Mouse (Mus musculus): ENCODE measurements around the gene Mindy4. TPM values are rescaled to one million over a fixed set of nuclear protein-coding genes. Genes with fewer than 3 reads are reported as not detected.

Gene Mindy4
- polyA plus RNA-seq, 1 experiment from 2014 or later: 14.4 TPM

DNA sequence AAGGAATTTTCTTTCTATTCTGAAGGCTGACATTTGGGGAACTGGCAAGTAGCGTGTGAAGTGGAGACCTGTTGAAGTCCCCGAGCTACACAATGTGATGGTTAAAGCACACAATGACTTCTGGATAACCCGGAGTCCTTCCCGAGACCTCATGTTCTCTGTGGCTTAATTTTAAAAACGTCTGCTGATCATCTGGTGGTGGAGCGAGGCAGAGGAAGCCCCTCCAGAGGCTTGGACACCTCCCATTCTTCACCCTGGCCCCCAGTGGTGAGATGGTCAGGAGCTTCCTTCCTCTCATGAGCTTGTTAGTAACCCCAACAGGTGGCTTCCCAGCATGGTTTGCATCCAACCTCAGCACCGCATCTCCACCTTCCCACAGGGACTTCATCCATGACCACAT lies 43.3 kb downstream of the Mindy4 start:
- no peak overlapping the region for H3K27ac ChIP-seq (ENCODE audit: low read length)
- H3K4me3 ChIP-seq (replicated peaks; ENCODE audit: low read length): no peak overlapping the region
- no peaks in the 10 kb centered on the region for H3K4me1 ChIP-seq (replicated peaks; ENCODE audit: control insufficient read depth, insufficient read depth, low read length)
- no peaks in the 10 kb centered on the region for H3K9me3 ChIP-seq (ENCODE audit: control insufficient read depth, low read length)
- H3K36me3 ChIP-seq (ENCODE audit: control insufficient read depth, insufficient read depth): no peaks in the 10 kb centered on the region
- no peak overlapping the region for H3K9ac ChIP-seq (replicated peaks; ENCODE audit: low read depth, low read length)
- no peaks in the 10 kb centered on the region for H3K27me3 ChIP-seq (replicated peaks; ENCODE audit: control insufficient read depth, insufficient read depth, low read length)
- ATAC-seq: no peak
- 95% methylated on average over 7 of the region's 7 CpGs for WGBS
- H3K4me2 ChIP-seq (ENCODE audit: low read length): no peak overlapping the region

DNA sequence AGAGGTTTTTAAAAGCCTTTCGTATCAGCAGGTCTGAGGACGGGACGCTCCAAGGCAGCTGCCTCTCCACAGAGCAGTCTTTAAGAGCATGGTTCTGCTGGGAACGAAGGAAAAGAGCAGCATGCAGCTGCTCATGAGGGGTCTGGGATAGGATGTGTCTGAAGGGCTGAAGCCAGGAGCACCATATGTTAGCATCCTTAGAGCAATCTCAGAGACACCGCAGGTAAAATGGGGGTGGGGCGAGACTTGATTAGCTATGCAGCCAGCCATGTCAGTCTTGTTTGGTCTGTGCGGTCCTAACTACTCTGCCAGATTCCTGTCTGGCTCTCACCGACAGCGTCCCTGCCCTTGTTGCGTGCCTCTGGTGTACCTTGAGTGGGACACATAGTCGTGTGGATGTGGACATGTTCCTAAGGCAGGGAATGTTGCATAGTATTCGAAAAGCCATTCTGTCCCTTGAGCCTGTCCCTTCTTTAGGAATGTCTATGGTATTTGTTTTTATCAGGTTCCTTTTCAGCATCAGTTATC lies 43.8 kb downstream of the Mindy4 start:
- H3K36me3 ChIP-seq (ENCODE audit: control insufficient read depth, insufficient read depth): no peaks in the 10 kb centered on the region
- 92% methylated on average over 12 of the region's 12 CpGs for WGBS
- ATAC-seq: no peak

DNA sequence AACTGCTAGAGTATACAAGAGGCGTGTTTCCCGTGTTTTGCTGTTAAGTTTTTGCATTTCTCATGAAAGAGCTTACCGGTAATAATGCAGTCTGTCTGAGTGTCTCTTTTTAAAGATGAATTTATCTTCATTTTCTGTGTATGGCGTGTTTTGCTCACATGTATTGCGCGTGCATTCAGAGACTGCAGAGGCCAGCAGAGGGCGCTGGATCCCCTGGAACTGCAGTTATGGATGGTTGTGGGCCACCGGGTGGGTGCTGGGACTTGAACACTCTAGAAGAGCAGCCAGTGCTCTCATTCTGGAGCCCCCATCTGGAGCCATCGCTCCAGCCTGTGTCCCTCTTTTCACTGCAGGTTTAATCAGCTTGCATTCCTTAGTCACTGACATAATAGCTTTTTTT lies 46.1 kb downstream of the Mindy4 start:
- no peak overlapping the region for H3K27ac ChIP-seq (ENCODE audit: low read length)
- no peaks in the 10 kb centered on the region for H3K27me3 ChIP-seq (replicated peaks; ENCODE audit: control insufficient read depth, insufficient read depth, low read length)
- no peaks in the 10 kb centered on the region for H3K9me3 ChIP-seq (ENCODE audit: control insufficient read depth, low read length)
- H3K4me3 ChIP-seq (replicated peaks; ENCODE audit: low read length): no peak overlapping the region
- no peak for ATAC-seq
- WGBS: 94% methylated on average over 9 of the region's 9 CpGs
- H3K4me1 ChIP-seq (replicated peaks; ENCODE audit: control insufficient read depth, insufficient read depth, low read length): no peaks in the 10 kb centered on the region
- H3K4me2 ChIP-seq (ENCODE audit: low read length): no peak overlapping the region
- H3K36me3 ChIP-seq (ENCODE audit: control insufficient read depth, insufficient read depth): no peaks in the 10 kb centered on the region
- no peak overlapping the region for H3K9ac ChIP-seq (replicated peaks; ENCODE audit: low read depth, low read length)

More for the DNA sequence above, 43.8 kb downstream of the Mindy4 start:
- Histone ChIP-seq H3K9ac (replicated peaks; ENCODE audit: low read depth, low read length) (no peak overlapping the region), H3K4me3 (replicated peaks; ENCODE audit: low read length) (no peak overlapping the region), H3K27me3 (replicated peaks; ENCODE audit: control insufficient read depth, insufficient read depth, low read length) (no peaks in the 10 kb centered on the region), H3K4me1 (replicated peaks; ENCODE audit: control insufficient read depth, insufficient read depth, low read length) (no peaks in the 10 kb centered on the region), H3K9me3 (ENCODE audit: control insufficient read depth, low read length) (no peaks in the 10 kb centered on the region), H3K4me2 (ENCODE audit: low read length) (no peak overlapping the region), H3K27ac (ENCODE audit: low read length) (no peak overlapping the region)

DNA sequence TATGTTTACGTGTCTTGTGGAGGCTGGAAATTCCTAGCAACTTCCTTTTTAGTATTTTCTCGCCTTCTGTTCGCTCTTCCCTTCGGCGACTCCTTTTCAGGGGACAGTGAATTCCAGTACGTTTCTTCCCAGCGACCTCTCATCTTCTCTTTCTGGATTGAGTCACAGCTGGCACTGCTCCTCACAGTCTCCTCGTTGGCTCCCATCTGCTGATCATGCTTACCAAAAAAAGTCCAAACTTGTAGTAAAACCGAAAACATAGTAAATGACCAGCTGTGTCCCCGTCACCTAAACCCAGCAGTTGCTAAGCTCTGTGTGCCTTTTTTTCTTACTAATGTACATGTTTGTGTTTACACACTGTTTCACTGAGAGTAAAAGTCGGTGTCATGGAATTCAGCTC lies 47.6 kb downstream of the Mindy4 start:
- Histone ChIP-seq H3K4me3 (replicated peaks; ENCODE audit: low read length) (no peak overlapping the region), H3K4me1 (replicated peaks; ENCODE audit: control insufficient read depth, insufficient read depth, low read length) (no peaks in the 10 kb centered on the region), H3K9me3 (ENCODE audit: control insufficient read depth, low read length) (no peaks in the 10 kb centered on the region), H3K27ac (ENCODE audit: low read length) (no peak overlapping the region), H3K9ac (replicated peaks; ENCODE audit: low read depth, low read length) (no peak overlapping the region), H3K27me3 (replicated peaks; ENCODE audit: control insufficient read depth, insufficient read depth, low read length) (no peaks in the 10 kb centered on the region), H3K4me2 (ENCODE audit: low read length) (no peak overlapping the region), H3K36me3 (ENCODE audit: control insufficient read depth, insufficient read depth) (no peaks in the 10 kb centered on the region)
- WGBS: 81% methylated on average over 11 of the region's 11 CpGs
- no peak for ATAC-seq

DNA sequence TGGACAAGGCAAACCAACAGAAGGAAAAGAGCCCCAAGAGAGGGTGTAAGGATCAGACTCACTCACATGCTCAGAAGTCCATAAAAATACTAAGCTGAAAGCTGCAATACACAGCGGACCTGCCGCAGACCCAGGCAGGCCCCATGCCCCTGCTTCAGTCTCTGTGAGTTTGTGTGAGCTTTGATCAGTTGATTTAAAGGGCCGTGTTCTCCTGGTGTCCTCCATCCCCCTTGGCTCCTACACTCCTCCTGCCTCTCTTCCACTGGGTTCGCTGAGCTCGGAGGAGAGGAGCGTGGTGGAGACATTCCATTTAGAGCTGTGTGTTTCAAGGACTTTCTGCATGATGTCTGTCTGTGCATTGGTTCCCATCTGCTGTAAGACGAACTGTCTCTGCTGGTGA lies 48.4 kb downstream of the Mindy4 start:
- H3K27ac ChIP-seq (ENCODE audit: low read length): no peak overlapping the region
- H3K36me3 ChIP-seq (ENCODE audit: control insufficient read depth, insufficient read depth): no peaks in the 10 kb centered on the region
- no peaks in the 10 kb centered on the region for H3K27me3 ChIP-seq (replicated peaks; ENCODE audit: control insufficient read depth, insufficient read depth, low read length)
- H3K4me2 ChIP-seq (ENCODE audit: low read length): no peak overlapping the region
- WGBS: 92% methylated on average over 7 of the region's 7 CpGs
- ATAC-seq: no peak
- H3K9ac ChIP-seq (replicated peaks; ENCODE audit: low read depth, low read length): no peak overlapping the region
- H3K9me3 ChIP-seq (ENCODE audit: control insufficient read depth, low read length): no peaks in the 10 kb centered on the region
- H3K4me3 ChIP-seq (replicated peaks; ENCODE audit: low read length): no peak overlapping the region
- no peaks in the 10 kb centered on the region for H3K4me1 ChIP-seq (replicated peaks; ENCODE audit: control insufficient read depth, insufficient read depth, low read length)

DNA sequence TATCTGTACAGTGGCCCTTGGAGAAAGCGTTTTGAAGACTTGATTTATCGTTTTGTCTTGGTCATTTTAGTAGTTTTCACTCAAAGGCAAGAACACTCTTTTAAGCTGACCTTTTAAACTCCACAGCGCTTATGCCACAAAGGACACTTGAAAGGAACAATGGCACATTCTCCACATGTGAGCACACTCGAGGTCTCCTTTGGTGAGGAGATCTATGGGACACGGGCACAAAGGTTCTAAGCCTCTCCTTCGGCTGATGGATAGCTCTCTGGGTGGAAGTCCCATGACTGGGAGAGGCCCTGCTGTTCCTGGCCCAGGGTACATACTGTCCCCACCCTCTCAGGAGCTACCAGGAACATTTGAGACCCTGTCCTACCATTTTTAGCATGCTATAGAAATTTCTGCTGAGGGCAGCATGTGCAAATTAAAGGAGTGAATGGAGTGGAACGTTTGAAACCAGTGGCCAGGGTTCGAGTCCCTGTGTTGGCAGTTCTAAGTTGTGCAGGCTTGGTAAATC lies 49.6 kb downstream of the Mindy4 start:
- Histone ChIP-seq H3K9me3 (ENCODE audit: control insufficient read depth, low read length) (no peaks in the 10 kb centered on the region), H3K27ac (ENCODE audit: low read length) (no peak overlapping the region), H3K4me2 (ENCODE audit: low read length) (no peak overlapping the region), H3K9ac (replicated peaks; ENCODE audit: low read depth, low read length) (no peak overlapping the region), H3K36me3 (ENCODE audit: control insufficient read depth, insufficient read depth) (no peaks in the 10 kb centered on the region), H3K4me1 (replicated peaks; ENCODE audit: control insufficient read depth, insufficient read depth, low read length) (no peaks in the 10 kb centered on the region), H3K4me3 (replicated peaks; ENCODE audit: low read length) (no peak overlapping the region), H3K27me3 (replicated peaks; ENCODE audit: control insufficient read depth, insufficient read depth, low read length) (no peaks in the 10 kb centered on the region)
- no peak for ATAC-seq
- WGBS: 64% methylated on average over 8 of the region's 8 CpGs

DNA sequence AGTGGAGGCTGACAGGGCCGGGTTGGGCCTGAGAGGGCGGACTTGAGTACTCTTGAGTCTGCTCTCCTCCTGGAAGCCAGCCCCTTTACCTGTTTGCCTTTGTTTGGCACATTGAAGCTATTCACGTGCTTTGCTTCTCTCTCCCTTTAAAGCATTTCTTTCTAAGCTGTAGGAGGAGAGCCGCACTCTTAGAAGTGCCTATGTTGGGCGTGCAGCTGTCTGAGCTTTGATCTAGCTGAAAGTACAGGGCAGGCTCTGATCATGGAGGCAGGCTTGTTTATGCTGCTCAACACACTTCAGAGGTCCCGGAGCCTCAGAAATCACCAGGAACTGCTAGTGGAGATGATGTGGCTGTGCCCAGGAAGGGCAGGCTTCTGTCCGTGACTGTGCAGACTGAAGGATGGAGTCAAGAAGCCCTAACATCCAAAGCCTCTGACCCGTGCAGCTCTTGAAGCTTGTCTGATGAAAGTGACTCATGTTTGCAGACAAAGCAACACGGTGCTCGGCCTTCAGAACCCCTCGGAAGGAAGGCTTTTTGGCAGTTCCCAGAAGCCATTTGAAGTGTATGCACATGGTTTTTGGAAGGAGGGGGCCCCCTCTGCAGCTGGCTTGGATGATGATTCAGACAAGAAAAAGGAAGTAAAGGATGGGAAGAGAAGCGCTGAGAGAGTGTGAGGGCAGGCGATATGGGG lies 53.5 kb downstream of the Mindy4 start:
- H3K9me3 ChIP-seq (ENCODE audit: control insufficient read depth, low read length): no peaks in the 10 kb centered on the region
- no peaks in the 10 kb centered on the region for H3K4me1 ChIP-seq (replicated peaks; ENCODE audit: control insufficient read depth, insufficient read depth, low read length)
- no peaks in the 10 kb centered on the region for H3K36me3 ChIP-seq (ENCODE audit: control insufficient read depth, insufficient read depth)
- H3K27ac ChIP-seq (ENCODE audit: low read length): no peak overlapping the region
- H3K9ac ChIP-seq (replicated peaks; ENCODE audit: low read depth, low read length): no peak overlapping the region
- no peak for ATAC-seq
- 81% methylated on average over 13 of the region's 13 CpGs for WGBS
- no peaks in the 10 kb centered on the region for H3K27me3 ChIP-seq (replicated peaks; ENCODE audit: control insufficient read depth, insufficient read depth, low read length)
- H3K4me3 ChIP-seq (replicated peaks; ENCODE audit: low read length): no peak overlapping the region
- H3K4me2 ChIP-seq (ENCODE audit: low read length): no peak overlapping the region

DNA sequence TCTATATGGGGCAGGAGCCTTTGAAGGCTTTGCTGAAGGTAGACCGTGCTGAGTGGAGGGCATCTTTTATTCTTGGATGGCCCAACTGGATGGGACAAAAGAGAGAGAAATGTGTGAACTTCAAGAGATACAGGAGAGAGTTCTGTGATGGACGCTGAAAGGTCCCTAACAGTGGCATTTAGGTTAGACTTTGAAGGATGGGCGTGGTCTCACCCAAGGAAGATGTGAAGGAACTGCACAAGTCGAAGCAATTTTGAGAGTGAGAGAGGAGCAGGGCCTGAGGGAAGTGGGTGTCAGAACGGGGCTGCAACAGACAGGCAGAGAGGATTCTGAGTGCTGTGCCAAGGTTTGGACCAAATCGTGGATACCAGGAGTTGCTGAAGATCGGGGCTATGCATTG lies 54.1 kb downstream of the Mindy4 start:
- Histone ChIP-seq H3K4me2 (ENCODE audit: low read length) (no peak overlapping the region), H3K9me3 (ENCODE audit: control insufficient read depth, low read length) (no peaks in the 10 kb centered on the region), H3K36me3 (ENCODE audit: control insufficient read depth, insufficient read depth) (no peaks in the 10 kb centered on the region), H3K4me1 (replicated peaks; ENCODE audit: control insufficient read depth, insufficient read depth, low read length) (no peaks in the 10 kb centered on the region), H3K27ac (ENCODE audit: low read length) (no peak overlapping the region), H3K9ac (replicated peaks; ENCODE audit: low read depth, low read length) (no peak overlapping the region), H3K27me3 (replicated peaks; ENCODE audit: control insufficient read depth, insufficient read depth, low read length) (no peaks in the 10 kb centered on the region), H3K4me3 (replicated peaks; ENCODE audit: low read length) (no peak overlapping the region)
- WGBS: 94% methylated on average over 7 of the region's 7 CpGs
- ATAC-seq: no peak

DNA sequence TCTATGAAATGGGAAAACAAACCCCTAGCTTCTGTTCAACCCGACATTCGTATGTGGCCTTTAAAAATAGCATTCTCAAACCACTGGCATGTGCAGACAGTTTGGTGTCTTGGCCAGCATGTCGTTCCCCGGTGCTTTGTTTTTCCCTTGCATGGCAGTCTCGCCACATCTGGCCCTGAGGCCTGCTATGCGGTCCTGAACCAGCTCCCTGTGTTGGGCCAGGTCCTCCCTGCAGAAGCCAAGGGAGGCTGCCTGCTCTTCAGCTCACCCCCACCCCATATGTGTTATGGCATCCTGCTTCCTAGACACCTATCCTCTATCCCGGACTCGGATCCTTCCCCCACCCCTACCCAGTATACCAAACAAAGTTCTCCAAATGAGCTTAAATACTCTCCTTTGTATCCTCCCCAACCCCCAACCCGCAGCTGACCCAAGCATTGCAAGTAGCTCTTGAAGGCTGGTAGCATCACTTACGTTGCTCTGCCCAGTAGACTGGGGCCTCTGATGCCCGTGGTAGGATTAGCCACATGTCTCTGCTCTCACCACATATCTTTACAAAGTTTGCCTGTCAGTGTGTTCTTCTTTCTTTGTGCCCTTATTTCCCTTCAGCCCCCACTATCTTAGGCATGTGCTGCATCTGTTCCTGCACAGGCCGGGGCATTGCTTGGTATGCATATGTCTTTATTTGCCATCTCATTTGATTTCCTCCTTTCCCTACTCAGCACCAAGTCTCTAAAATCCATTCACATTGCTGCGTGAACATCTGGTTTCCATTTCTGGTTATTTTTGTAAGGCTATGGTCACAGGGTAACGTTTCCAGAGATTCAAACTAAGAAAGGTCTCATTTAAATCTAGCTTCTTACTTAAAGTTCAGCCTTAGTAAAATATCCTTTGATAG lies 55.5 kb downstream of the Mindy4 start:
- no peaks in the 10 kb centered on the region for H3K9me3 ChIP-seq (ENCODE audit: control insufficient read depth, low read length)
- no peaks in the 10 kb centered on the region for H3K27me3 ChIP-seq (replicated peaks; ENCODE audit: control insufficient read depth, insufficient read depth, low read length)
- H3K4me1 ChIP-seq (replicated peaks; ENCODE audit: control insufficient read depth, insufficient read depth, low read length): no peaks in the 10 kb centered on the region
- no peak overlapping the region for H3K27ac ChIP-seq (ENCODE audit: low read length)
- 83% methylated on average over 14 of the region's 14 CpGs for WGBS
- H3K4me2 ChIP-seq (ENCODE audit: low read length): no peak overlapping the region
- no peak overlapping the region for H3K9ac ChIP-seq (replicated peaks; ENCODE audit: low read depth, low read length)
- 0 out of 2 replicates have a peak, but pooled peaks cover 2% of the 10 kb centered on the region for H3K36me3 ChIP-seq (ENCODE audit: control insufficient read depth, insufficient read depth)
- no peak overlapping the region for H3K4me3 ChIP-seq (replicated peaks; ENCODE audit: low read length)
- no peak for ATAC-seq
